Mouse (Mus musculus): ENCODE measurements around the gene Birc6. TPM values are rescaled to one million over a fixed set of nuclear protein-coding genes. Genes with fewer than 3 reads are reported as not detected.
A peak's percentile ranks its signal among the peaks of the same experiment; 100 is the strongest.

Gene Birc6
- polyA plus RNA-seq, 2 experiments, result 21.9 to 28.3 TPM

DNA sequence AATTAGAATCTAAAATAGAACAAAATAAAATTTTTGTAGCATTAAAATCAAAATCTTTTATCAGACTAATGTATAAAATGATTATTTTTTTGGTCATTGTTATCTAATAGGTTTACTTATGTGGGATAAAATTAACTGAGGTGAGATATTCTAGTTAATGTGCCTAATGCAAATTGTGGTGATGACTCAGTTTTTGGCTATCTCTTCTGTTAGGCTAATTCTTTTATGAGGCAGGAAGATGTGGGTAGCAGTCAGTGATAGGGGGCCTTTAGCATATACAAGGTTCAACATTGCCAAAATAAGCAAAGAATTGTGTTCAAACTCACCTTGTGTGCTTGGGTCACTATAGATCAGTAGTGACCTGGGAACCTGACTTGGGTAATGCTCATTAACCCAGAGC lies 178.5 kb downstream of the Birc6 start:
- H3K4me3 ChIP-seq (ENCODE audit: insufficient read depth in 1 of 2, low read depth in 2 of 2, low read length in 2 of 2), result no peak overlapping the region
- peaks cover 5 to 8% of the 10 kb centered on the region in 2 experiments; a peak in 2 of 4 replicates for H3K4me1 ChIP-seq (replicated peaks; ENCODE audit: control insufficient read depth in 2 of 2, insufficient read depth in 2 of 2, low read length in 1 of 2)
- H3K4me2 ChIP-seq (ENCODE audit: low read depth), result no peak overlapping the region
- no peak overlapping the region for H3K9ac ChIP-seq (replicated peaks)
- H3K9me3 ChIP-seq (ENCODE audit: control insufficient read depth, low read length), result no peaks in the 10 kb centered on the region
- no peaks in the 10 kb centered on the region for H3K27me3 ChIP-seq (ENCODE audit: control insufficient read depth, insufficient read depth, low read length)
- peaks cover 6% of the 10 kb centered on the region for H3K36me3 ChIP-seq (replicated peaks; ENCODE audit: control insufficient read depth, insufficient read depth, low read depth)
- DNase-seq (ENCODE audit: low read depth in 3 of 3, low spot score in 3 of 3), result no peak
- TF ChIP-seq CTCF (IDR thresholded peaks at IDR 0.05; ENCODE audit: low read depth) (no peak), EP300 (IDR thresholded peaks at IDR 0.05; ENCODE audit: low read depth) (no peak)
- no peak for ATAC-seq (ENCODE audit: insufficient read depth)
- no peak overlapping the region for H3K27ac ChIP-seq

DNA sequence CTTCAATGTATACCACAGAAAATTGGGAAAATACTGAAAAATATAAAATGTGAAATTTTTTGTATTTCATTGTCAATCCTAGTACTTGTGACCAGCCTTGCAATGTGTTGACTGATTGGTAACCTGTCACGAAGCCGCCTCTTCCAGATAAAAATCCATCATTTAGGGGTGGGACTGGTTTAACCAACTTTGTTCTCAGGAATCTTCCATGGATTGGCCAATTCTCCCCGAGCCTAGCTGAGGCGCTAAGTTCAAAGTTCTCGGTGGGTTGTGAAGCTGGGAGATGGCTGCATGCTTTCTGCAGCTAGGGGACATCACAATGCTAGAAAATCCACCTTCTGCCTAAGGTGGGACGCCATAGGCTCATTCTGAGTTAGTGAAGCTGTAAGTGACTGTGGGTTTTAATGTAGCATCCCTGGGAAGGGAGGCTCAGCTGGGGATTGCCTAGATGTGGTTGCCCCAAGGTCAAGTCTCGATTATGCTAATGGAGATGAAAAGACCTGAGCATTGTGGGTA lies 179.6 kb downstream of the Birc6 start:
- H3K36me3 ChIP-seq (replicated peaks; ENCODE audit: control insufficient read depth, insufficient read depth, low read depth), result no peaks in the 10 kb centered on the region; the same call in 1 of the 2 replicates
- no peak overlapping the region for H3K4me3 ChIP-seq (ENCODE audit: insufficient read depth in 1 of 2, low read depth in 2 of 2, low read length in 2 of 2)
- H3K4me2 ChIP-seq (ENCODE audit: low read depth), result no peak overlapping the region
- H3K4me1 ChIP-seq (replicated peaks; ENCODE audit: control insufficient read depth in 2 of 2, insufficient read depth in 2 of 2, low read length in 1 of 2), result peaks cover 5 to 8% of the 10 kb centered on the region in 2 experiments; a peak in 2 of 4 replicates
- H3K9me3 ChIP-seq (ENCODE audit: control insufficient read depth, low read length), result no peaks in the 10 kb centered on the region
- no peak for TF ChIP-seq EP300 (IDR thresholded peaks at IDR 0.05; ENCODE audit: low read depth)
- TF ChIP-seq CTCF (IDR thresholded peaks at IDR 0.05; ENCODE audit: low read depth), result no peak
- 66% methylated on average over 7 of the region's 7 CpGs for WGBS (ENCODE audit: insufficient replicate concordance)
- ATAC-seq (ENCODE audit: insufficient read depth), result no peak
- H3K27ac ChIP-seq, result no peak overlapping the region
- no peak overlapping the region for H3K9ac ChIP-seq (replicated peaks)
- no peak for DNase-seq (ENCODE audit: low read depth in 3 of 3, low spot score in 3 of 3)
- no peaks in the 10 kb centered on the region for H3K27me3 ChIP-seq (ENCODE audit: control insufficient read depth, insufficient read depth, low read length)

DNA sequence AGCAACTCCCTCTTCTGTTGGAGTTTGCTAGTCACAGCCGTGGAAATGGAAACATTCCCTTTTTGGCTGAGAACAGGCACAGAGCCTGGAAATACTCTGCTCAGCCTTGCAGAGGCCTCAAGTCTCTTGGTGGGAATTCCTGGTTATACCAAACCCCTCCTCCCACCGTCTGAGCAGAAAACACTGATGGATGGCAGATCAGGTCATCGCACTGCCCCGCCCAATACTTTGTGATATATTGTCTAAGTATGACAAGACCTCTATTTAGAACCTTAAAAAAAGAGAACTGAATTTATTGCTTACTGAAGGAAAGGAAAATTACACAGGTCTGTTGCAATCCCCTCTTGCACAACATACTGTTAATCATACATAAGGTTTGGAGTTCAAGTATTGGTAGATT lies 182.6 kb downstream of the Birc6 start:
- TF ChIP-seq EP300 (IDR thresholded peaks at IDR 0.05; ENCODE audit: low read depth) (no peak), CTCF (IDR thresholded peaks at IDR 0.05; ENCODE audit: low read depth) (no peak)
- H3K9ac ChIP-seq (replicated peaks), result no peak overlapping the region
- H3K4me2 ChIP-seq (ENCODE audit: low read depth), result no peak overlapping the region
- no peak overlapping the region for H3K27ac ChIP-seq
- 49% methylated on average over 4 of the region's 4 CpGs for WGBS (ENCODE audit: insufficient replicate concordance)
- DNase-seq (ENCODE audit: low read depth in 3 of 3, low spot score in 3 of 3) (peak in 1 of 3 experiments; percentile 11), ATAC-seq (ENCODE audit: insufficient read depth) (no peak)
- H3K9me3 ChIP-seq (ENCODE audit: control insufficient read depth, low read length), result no peaks in the 10 kb centered on the region
- H3K4me3 ChIP-seq (ENCODE audit: insufficient read depth in 1 of 2, low read depth in 2 of 2, low read length in 2 of 2), result no peak overlapping the region
- H3K27me3 ChIP-seq (ENCODE audit: control insufficient read depth, insufficient read depth, low read length), result no peaks in the 10 kb centered on the region
- H3K36me3 ChIP-seq (replicated peaks; ENCODE audit: control insufficient read depth, insufficient read depth, low read depth), result no peaks in the 10 kb centered on the region
- H3K4me1 ChIP-seq (replicated peaks; ENCODE audit: control insufficient read depth in 2 of 2, insufficient read depth in 2 of 2, low read length in 1 of 2), result peaks cover 5 to 8% of the 10 kb centered on the region in 2 experiments; a peak in 2 of 4 replicates

DNA sequence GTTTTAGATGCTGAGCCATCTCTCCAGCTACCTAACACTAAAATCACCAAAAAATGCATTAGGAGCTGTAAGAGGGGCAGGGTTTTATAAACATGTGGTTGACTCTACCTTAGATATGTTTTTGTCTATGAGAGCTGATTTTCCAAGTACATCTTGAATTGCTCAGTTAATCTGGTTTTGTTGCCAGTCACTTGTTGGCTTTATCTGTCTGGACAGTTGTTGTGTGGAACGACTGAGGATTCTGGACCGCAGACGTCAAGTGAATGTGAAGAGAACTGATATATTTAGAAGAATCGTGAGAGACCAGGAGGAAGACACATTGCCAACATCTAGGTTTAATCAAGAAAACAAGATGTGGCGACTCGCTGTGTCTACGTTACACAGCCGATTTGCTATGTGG lies 183.5 kb downstream of the Birc6 start:
- ATAC-seq (ENCODE audit: insufficient read depth) (peak; percentile 54; the same call in 1 of the 2 replicates), DNase-seq (ENCODE audit: low read depth in 3 of 3, low spot score in 3 of 3) (peak; percentile 3 to 41 (median 26))
- no peak overlapping the region for H3K4me2 ChIP-seq (ENCODE audit: low read depth)
- H3K27ac ChIP-seq, result no peak overlapping the region
- no peak overlapping the region for H3K9ac ChIP-seq (replicated peaks)
- TF ChIP-seq EP300 (IDR thresholded peaks at IDR 0.05; ENCODE audit: low read depth) (peak; percentile 46), CTCF (IDR thresholded peaks at IDR 0.05; ENCODE audit: low read depth) (no peak)
- H3K27me3 ChIP-seq (ENCODE audit: control insufficient read depth, insufficient read depth, low read length), result no peaks in the 10 kb centered on the region
- no peaks in the 10 kb centered on the region for H3K9me3 ChIP-seq (ENCODE audit: control insufficient read depth, low read length)
- no peaks in the 10 kb centered on the region for H3K36me3 ChIP-seq (replicated peaks; ENCODE audit: control insufficient read depth, insufficient read depth, low read depth)
- H3K4me3 ChIP-seq (ENCODE audit: insufficient read depth in 1 of 2, low read depth in 2 of 2, low read length in 2 of 2), result no peak overlapping the region
- 25% methylated on average over 8 of the region's 8 CpGs for WGBS (ENCODE audit: insufficient replicate concordance)
- peaks cover 5 to 8% of the 10 kb centered on the region in 2 experiments; a peak in 2 of 4 replicates for H3K4me1 ChIP-seq (replicated peaks; ENCODE audit: control insufficient read depth in 2 of 2, insufficient read depth in 2 of 2, low read length in 1 of 2)

DNA sequence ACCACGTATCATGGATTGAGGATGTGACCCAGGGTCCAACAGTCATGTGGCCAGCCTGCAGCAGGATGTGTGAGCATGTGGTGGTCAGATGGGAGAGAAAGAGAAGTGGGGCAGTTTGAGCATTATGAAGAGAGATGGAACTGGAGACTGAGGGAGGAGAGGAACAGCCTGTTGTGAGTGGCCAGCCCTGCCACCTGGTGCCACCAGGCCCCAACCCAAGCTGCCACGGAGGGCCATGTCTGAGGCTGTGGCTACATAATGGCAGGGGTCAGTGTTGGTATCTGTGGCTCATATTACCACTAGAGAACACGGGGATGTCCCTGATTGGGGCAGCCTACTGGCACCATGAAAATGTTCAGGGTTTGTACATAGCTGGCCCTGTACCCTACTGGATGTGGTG lies 187.0 kb downstream of the Birc6 start:
- ATAC-seq (ENCODE audit: insufficient read depth), result no peak

More for the DNA sequence above, 187.0 kb downstream of the Birc6 start:
- no peak overlapping the region for H3K4me3 ChIP-seq (ENCODE audit: insufficient read depth in 1 of 2, low read depth in 2 of 2, low read length in 2 of 2)
- WGBS (ENCODE audit: insufficient replicate concordance), result 46% methylated on average over 3 of the region's 3 CpGs
- H3K4me2 ChIP-seq (ENCODE audit: low read depth), result no peak overlapping the region
- no peaks in the 10 kb centered on the region for H3K27me3 ChIP-seq (ENCODE audit: control insufficient read depth, insufficient read depth, low read length)
- H3K9me3 ChIP-seq (ENCODE audit: control insufficient read depth, low read length), result no peaks in the 10 kb centered on the region
- TF ChIP-seq CTCF (IDR thresholded peaks at IDR 0.05; ENCODE audit: low read depth), result no peak
- TF ChIP-seq EP300 (IDR thresholded peaks at IDR 0.05; ENCODE audit: low read depth), result no peak
- H3K27ac ChIP-seq, result no peak overlapping the region
- no peaks in the 10 kb centered on the region for H3K36me3 ChIP-seq (replicated peaks; ENCODE audit: control insufficient read depth, insufficient read depth, low read depth)
- peaks cover 7 to 17% of the 10 kb centered on the region in 2 experiments; a peak in 3 of 4 replicates for H3K4me1 ChIP-seq (replicated peaks; ENCODE audit: control insufficient read depth in 2 of 2, insufficient read depth in 2 of 2, low read length in 1 of 2)
- no peak overlapping the region for H3K9ac ChIP-seq (replicated peaks)
- DNase-seq (ENCODE audit: low read depth in 3 of 3, low spot score in 3 of 3), result no peak
